Mouse (Mus musculus) limb, embryonic 12.5 days (tissue): Measurements from ENCODE around the gene Cluh. TPM values are rescaled to one million over a fixed set of nuclear protein-coding genes. Genes with fewer than 3 reads are reported as not detected.

Experiments used
- ATAC-seq: fragments of 200-750 bp; cut with Nextera tagmentation; 2 replicates; pipeline ENCODE4 v1.8.0; 2017; ENCODE audit warnings: low read depth, moderate TSS enrichment; ENCODE audit not compliant: insufficient number of reproducible peaks, insufficient read depth, low FRiP score, low TSS enrichment
- H3K27ac ChIP-seq: fragments of 300-500 bp; sonication (generic); 2 replicates; pipeline ENCODE4 v1.5.1; 2016; ENCODE audit warnings: mild to moderate bottlenecking, moderate library complexity
- H3K27me3 ChIP-seq: fragments of 300-500 bp; sonication (generic); 2 replicates; pipeline ENCODE4 v1.6.1; 2016; ENCODE audit warnings: mild to moderate bottlenecking, moderate library complexity
- H3K36me3 ChIP-seq: fragments of 300-500 bp; sonication (generic); 2 replicates; pipeline ENCODE4 v1.6.1; 2016; ENCODE audit warnings: mild to moderate bottlenecking, moderate library complexity
- H3K4me1 ChIP-seq: fragments of 300-500 bp; sonication (generic); replicated peaks from 2 replicates; pipeline ENCODE4 v1.6.1; 2016
- H3K4me2 ChIP-seq: fragments of 300-500 bp; sonication (generic); 2 replicates; pipeline ENCODE4 v1.6.1; 2016; ENCODE audit warnings: mild to moderate bottlenecking, moderate library complexity
- H3K4me3 ChIP-seq: fragments of 300-500 bp; sonication (generic); replicated peaks from 2 replicates; pipeline ENCODE4 v1.5.1; 2016; ENCODE audit warnings: mild to moderate bottlenecking
- H3K9ac ChIP-seq: fragments of 300-500 bp; sonication (generic); replicated peaks from 2 replicates; pipeline ENCODE4 v1.6.1; 2016; ENCODE audit warnings: mild to moderate bottlenecking, moderate library complexity
- H3K9me3 ChIP-seq: fragments of 300-500 bp; sonication (generic); 2 replicates; pipeline ENCODE4 v1.6.1; 2016; ENCODE audit warnings: mild to moderate bottlenecking, moderate library complexity
- WGBS: fragments of 180-500 bp; shearing (Covaris S2); methylation state at CpG from one replicate; pipeline ENCODE4 v1.1.7; 2016; 5-methylcytosine and 5-hydroxymethylcytosine counted together
- polyA plus RNA-seq: library from polyadenylated mRNA; unstranded; fragments of >200 nt; fragmentation: Nextera tagmentation; extraction: Ambion mirVana; gene quantifications from 2 replicates; pipeline ENCODE4 v1.2.1, GENCODE M21; 2016

The Cluh gene
- polyA plus RNA-seq, 1 experiment from 2014 or later = 22.5 TPM

GRCm38 (mm10) chr11:74666284-74666652, 17.0 kb downstream of the Cluh start:
- no peaks in the 10 kb centered on the region for H3K27me3 ChIP-seq
- H3K4me1 ChIP-seq = no peaks in the 10 kb centered on the region
- H3K4me3 ChIP-seq = no peak overlapping the region
- no peak overlapping the region for H3K27ac ChIP-seq
- no peak overlapping the region for H3K9ac ChIP-seq
- no peaks in the 10 kb centered on the region for H3K9me3 ChIP-seq
- no peak for ATAC-seq
- H3K4me2 ChIP-seq = no peak overlapping the region
- peaks cover 93% of the 10 kb centered on the region for H3K36me3 ChIP-seq
- WGBS = 91% methylated on average over 5 of the region's 5 CpGs

- WGBS = 95% methylated on average over 14 of the region's 14 CpGs
- ATAC-seq = no peak
- Histone ChIP-seq H3K36me3 (peaks cover 86% of the 10 kb centered on the region), H3K9ac (no peak overlapping the region), H3K27ac (no peak overlapping the region), H3K4me3 (no peak overlapping the region), H3K9me3 (no peaks in the 10 kb centered on the region), H3K4me2 (no peak overlapping the region), H3K27me3 (no peaks in the 10 kb centered on the region), H3K4me1 (no peaks in the 10 kb centered on the region)
Observed at GRCm38 (mm10) chr11:74666776-74667581, 17.7 kb downstream of the Cluh start.

- Histone ChIP-seq H3K27me3 (no peaks in the 10 kb centered on the region), H3K4me1 (no peaks in the 10 kb centered on the region), H3K4me2 (no peak overlapping the region), H3K27ac (no peak overlapping the region), H3K36me3 (peaks cover 80% of the 10 kb centered on the region), H3K9ac (no peak overlapping the region; the same call in 1 of the 2 replicates), H3K9me3 (no peaks in the 10 kb centered on the region), H3K4me3 (no peak overlapping the region)
- 92% methylated on average over 13 of the region's 13 CpGs for WGBS
- no peak for ATAC-seq
Observed at GRCm38 (mm10) chr11:74667582-74668010, 18.3 kb downstream of the Cluh start.

GRCm38 (mm10) chr11:74668466-74668865, 19.2 kb downstream of the Cluh start:
- H3K27ac ChIP-seq = no peak overlapping the region
- no peaks in the 10 kb centered on the region for H3K9me3 ChIP-seq
- ATAC-seq = no peak
- no peak overlapping the region for H3K9ac ChIP-seq
- WGBS = 91% methylated on average over 5 of the region's 5 CpGs
- H3K4me1 ChIP-seq = no peaks in the 10 kb centered on the region
- H3K27me3 ChIP-seq = no peaks in the 10 kb centered on the region
- H3K4me2 ChIP-seq = no peak overlapping the region
- no peak overlapping the region for H3K4me3 ChIP-seq
- H3K36me3 ChIP-seq = peaks cover 78% of the 10 kb centered on the region

GRCm38 (mm10) chr11:74668971-74669370, 19.7 kb downstream of the Cluh start:
- 87% methylated on average over 2 of the region's 2 CpGs for WGBS

GRCm38 (mm10) chr11:74670151-74670550, 20.9 kb downstream of the Cluh start:
- Histone ChIP-seq H3K4me2 (no peak overlapping the region), H3K27ac (no peak overlapping the region), H3K27me3 (no peaks in the 10 kb centered on the region), H3K4me1 (no peaks in the 10 kb centered on the region), H3K4me3 (no peak overlapping the region), H3K36me3 (peaks cover 75% of the 10 kb centered on the region), H3K9me3 (no peaks in the 10 kb centered on the region), H3K9ac (no peak overlapping the region)
- no peak for ATAC-seq

More at GRCm38 (mm10) chr11:74668971-74669370, 19.7 kb downstream of the Cluh start:
- H3K4me1 ChIP-seq = no peaks in the 10 kb centered on the region
- no peak overlapping the region for H3K27ac ChIP-seq
- H3K27me3 ChIP-seq = no peaks in the 10 kb centered on the region
- H3K4me3 ChIP-seq = no peak overlapping the region
- H3K9ac ChIP-seq = no peak overlapping the region
- peaks cover 77% of the 10 kb centered on the region for H3K36me3 ChIP-seq
- no peaks in the 10 kb centered on the region for H3K9me3 ChIP-seq
- H3K4me2 ChIP-seq = no peak overlapping the region
- ATAC-seq = no peak

GRCm38 (mm10) chr11:74671013-74671412, 21.7 kb downstream of the Cluh start:
- Histone ChIP-seq H3K9me3 (no peaks in the 10 kb centered on the region), H3K27ac (no peak overlapping the region), H3K9ac (no peak overlapping the region), H3K27me3 (no peaks in the 10 kb centered on the region), H3K4me3 (no peak overlapping the region), H3K4me2 (no peak overlapping the region), H3K4me1 (no peaks in the 10 kb centered on the region), H3K36me3 (peaks cover 73% of the 10 kb centered on the region)
- WGBS = 88% methylated on average over 1 of the region's 1 CpGs
- ATAC-seq = no peak

GRCm38 (mm10) chr11:74671839-74672238, 22.5 kb downstream of the Cluh start:
- Histone ChIP-seq H3K9me3 (no peaks in the 10 kb centered on the region), H3K36me3 (peaks cover 69% of the 10 kb centered on the region), H3K4me1 (no peaks in the 10 kb centered on the region), H3K4me2 (no peak overlapping the region), H3K4me3 (no peak overlapping the region), H3K27me3 (no peaks in the 10 kb centered on the region), H3K9ac (no peak overlapping the region), H3K27ac (no peak overlapping the region)
- ATAC-seq = no peak
- 91% methylated on average over 5 of the region's 5 CpGs for whole genome bisulfite sequencing

GRCm38 (mm10) chr11:74672901-74673513, 23.7 kb downstream of the Cluh start:
- no peak for ATAC-seq
- Histone ChIP-seq H3K27ac (no peak overlapping the region), H3K9me3 (no peaks in the 10 kb centered on the region), H3K36me3 (peaks cover 69% of the 10 kb centered on the region), H3K4me2 (no peak overlapping the region), H3K9ac (no peak overlapping the region), H3K27me3 (no peaks in the 10 kb centered on the region), H3K4me3 (no peak overlapping the region), H3K4me1 (no peaks in the 10 kb centered on the region)
- WGBS = 87% methylated on average over 6 of the region's 6 CpGs

GRCm38 (mm10) chr11:74673561-74673960, 24.3 kb downstream of the Cluh start:
- ATAC-seq = no peak
- Histone ChIP-seq H3K27ac (no peak overlapping the region), H3K36me3 (peaks cover 69% of the 10 kb centered on the region), H3K9me3 (no peaks in the 10 kb centered on the region), H3K27me3 (no peaks in the 10 kb centered on the region), H3K4me2 (no peak overlapping the region), H3K9ac (no peak overlapping the region), H3K4me3 (no peak overlapping the region), H3K4me1 (no peaks in the 10 kb centered on the region)
- WGBS = 82% methylated on average over 1 of the region's 1 CpGs

GRCm38 (mm10) chr11:74674713-74675112, 25.4 kb downstream of the Cluh start:
- Histone ChIP-seq H3K36me3 (peaks cover 68% of the 10 kb centered on the region), H3K4me2 (no peak overlapping the region), H3K4me3 (no peak overlapping the region), H3K4me1 (no peaks in the 10 kb centered on the region), H3K9me3 (no peaks in the 10 kb centered on the region), H3K9ac (no peak overlapping the region), H3K27me3 (no peaks in the 10 kb centered on the region), H3K27ac (no peak overlapping the region)
- 93% methylated on average over 8 of the region's 8 CpGs for WGBS
- no peak for ATAC-seq
